Mouse (Mus musculus) lung, postnatal 25 days (tissue): ENCODE measurements around the gene Pvr.

Source experiments
- DNase-seq: peaks from one replicate; pipeline ENCODE4 v3.0.0; 2022; ENCODE audit warnings: low spot score

Pvr gene

DNA sequence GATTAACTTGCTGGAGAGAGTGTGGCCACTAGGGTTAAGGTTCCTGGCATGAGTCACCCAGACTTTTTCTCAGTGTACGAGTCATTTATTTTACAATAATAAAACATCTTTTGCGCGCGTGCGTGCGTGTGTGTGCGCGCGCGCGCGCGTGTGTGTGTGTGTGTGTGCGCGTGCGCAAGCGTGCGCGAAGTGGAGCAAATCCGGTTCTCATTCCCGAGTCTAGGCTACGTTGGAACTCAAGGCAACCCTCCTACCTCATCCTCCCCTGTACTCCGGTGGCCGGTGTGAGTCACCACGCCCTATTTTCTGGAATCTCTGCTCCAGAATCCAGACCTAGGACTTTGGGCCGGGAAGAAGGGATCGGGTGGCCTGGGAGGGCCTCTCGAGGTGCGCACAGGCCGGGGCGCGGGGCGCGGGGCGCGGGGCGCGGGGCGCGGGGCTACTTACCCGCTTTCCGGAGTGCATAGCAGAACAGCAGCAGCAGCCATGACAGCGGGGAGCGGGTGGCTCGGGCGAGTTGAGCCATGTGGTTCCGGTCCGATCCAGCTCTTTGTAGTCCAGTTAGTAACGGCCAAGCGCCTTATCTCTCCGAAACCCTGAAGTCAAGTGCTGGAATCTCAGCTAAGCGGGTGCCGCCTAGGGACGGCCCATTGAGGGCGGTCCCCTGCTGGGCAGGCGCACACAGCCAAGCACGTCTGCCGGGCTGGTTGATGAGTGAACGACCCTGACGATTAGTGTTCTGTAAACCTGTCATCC lies at the start of gene Pvr:
TSS of gene Pvr (minus strand) at position 655 of the 756 bp plus-strand sequence.
- DNase-seq: peak; percentile 86

DNA sequence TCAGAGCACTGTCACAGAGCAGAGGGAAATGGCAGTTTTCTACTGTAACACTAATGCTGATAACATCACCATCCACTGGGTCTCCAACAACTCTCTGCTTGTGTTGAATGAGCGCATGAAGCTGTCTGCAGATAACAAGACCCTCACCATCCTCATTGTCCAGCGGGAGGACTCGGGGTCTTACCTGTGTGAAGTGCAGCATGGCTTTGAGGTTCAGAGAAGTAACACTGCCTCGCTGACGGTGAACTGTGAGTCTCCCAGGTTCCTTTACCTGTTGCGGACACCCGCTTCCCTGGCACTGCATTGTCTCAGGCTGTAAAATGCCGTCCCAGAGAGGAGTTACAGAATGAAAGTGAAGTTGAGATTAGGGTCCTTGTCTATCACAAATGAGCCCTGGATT lies 49.2 kb upstream of the Pvr start:
- DNase-seq: no peak

DNA sequence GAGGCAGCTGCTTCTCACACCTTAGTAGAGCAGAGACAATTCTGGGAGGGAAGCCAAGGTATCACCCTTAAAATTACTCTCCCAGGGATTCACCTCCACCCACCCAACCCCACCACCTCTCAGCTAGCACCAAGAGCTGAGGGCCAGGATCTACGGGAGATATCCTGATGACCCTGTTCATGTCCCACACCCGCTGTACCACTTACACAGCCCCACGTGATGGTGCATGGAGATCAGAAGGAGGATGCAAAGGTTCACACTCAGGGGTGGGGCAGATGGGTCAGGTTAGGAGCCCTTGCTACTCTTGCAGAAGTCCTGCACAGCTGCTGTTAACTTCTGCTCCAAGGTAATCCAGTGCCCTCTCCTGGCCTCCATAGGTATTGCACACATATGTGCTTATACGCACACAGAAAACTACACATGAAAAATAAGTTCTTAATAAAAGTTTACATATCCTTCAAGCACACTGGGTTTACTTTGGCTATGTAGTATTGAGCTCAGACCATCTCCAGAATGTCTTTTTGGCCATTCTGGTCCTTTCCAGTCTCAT lies 48.7 kb upstream of the Pvr start:
- DNase-seq: no peak

DNA sequence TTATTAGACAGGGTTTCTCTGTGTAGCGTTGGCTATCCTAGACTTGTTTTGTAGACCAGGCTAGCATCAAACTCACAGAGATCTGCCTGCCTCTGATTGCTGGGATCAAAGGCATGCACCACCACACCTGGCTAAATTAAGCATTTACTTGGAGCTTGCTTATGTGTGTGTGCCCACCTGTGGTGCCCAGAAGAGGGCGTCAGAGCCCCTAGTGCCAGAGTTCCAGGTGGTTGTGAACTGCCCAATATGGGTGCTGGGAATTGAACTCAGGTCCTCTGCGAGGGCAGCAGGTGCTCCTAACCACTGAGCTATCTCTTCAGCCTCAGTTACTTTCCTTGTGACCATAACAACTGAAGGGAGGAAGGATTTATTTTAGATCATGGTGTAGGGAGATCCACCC lies 48.1 kb upstream of the Pvr start:
- no peak for DNase-seq

DNA sequence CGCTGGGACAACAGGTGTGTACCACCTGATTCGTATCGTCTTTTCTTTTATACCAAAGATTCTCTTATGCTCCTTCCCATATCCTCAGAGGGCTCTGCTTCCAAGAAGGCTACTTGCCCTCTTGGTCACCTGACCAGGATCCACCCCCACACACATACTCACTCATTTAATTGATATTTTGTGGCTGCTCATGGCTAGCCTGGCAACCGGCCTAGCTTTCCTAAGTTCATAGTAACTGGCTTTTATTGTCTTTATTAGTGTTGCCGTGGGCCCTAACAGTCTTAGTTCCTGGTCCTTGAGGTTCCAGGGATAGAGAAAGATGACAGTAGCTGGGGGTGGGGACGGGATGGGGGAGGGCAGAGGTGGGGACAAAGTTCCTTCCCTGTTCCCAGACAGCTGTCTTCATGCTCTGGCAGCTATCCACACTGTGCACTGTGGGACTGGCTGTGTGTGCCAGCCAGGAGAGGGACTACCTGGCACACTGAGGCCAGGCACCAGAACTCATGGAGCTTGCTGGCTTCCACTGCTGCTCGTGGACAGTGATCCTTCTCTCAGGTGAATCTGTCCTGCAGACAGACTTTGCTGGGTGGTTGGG lies 44.1 kb upstream of the Pvr start, which contains the start of gene Ceacam20:
TSS of gene Ceacam20 (plus strand) at position 428 of the 595 bp plus-strand sequence.
- no peak for DNase-seq

DNA sequence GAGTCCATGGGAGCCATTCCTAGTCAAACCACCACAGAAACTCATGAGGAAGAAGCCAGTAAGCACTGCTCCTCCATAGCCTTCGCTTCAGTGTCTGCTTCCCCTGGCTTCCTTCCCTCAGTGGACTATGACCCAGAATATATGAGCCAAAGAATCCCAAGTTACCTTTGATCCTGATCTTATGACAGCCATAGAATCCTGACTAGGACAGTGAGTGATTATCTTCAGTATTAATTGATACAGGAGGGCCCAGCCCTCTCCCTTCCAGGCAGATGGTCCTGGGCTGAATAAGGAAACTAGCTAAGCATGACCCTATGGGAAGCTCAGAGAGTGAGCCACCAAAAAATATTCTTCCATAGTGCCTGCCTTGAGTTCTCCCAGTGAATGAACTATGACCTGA lies 41.5 kb upstream of the Pvr start:
- DNase-seq: no peak

DNA sequence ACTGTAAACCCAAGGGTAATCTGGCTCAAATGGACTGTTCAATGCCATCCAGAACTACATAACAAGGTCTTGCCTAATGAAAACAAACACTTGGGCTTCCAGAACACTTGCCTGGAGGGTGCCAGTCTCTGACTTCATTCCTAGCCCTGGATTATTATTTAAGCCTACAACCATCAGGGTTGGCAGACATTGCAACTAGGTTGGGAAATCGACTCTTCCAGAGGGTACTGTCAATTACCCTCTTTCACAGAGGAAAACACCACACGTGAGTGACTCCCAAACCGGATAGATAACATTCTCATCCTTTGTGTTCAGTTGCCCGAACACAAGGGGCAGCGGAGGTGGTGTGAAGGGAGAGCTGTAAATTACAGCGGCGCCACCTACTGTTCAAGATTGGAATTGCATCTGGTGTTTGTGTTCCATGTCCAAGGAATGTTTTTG lies 35.4 kb upstream of the Pvr start:
- DNase-seq: peak; percentile 92

DNA sequence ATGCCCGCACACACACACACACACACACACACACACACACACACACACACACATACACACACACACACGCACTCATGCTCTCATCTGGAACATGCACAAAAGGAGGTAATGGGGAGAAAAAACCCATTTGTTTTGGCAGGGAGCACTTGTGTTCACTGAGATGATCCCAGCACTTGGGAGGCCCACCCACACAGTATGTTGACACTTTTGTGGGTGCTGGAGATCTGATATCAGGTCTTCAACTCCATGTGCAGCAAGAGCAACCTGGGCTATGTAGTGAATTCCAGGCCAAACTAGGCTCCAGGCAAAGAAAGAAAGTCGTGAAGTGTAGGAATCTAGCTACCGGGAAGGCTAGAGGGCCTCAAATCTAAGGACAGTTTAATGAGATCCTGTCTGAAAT lies 34.9 kb upstream of the Pvr start:
- DNase-seq: no peak

DNA sequence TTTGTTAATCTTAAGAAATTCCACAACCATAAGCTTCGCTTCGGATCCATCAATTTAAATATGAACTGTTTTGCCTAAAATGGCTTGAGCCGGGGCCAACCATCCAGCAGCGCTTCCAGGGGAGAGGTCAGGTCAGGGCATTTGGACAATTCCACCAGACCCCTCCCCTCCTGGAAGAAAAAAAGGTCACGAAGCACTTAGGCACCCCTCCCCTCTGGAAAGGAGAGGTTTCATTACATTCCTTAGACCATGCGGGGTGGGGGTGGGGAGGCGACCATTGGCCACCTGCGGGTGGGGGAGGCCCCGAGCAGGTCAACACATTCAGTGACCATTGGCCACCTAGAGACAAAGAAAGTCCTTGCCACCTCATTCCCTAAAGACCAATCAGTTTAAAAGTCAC lies 32.1 kb upstream of the Pvr start:
- no peak for DNase-seq

DNA sequence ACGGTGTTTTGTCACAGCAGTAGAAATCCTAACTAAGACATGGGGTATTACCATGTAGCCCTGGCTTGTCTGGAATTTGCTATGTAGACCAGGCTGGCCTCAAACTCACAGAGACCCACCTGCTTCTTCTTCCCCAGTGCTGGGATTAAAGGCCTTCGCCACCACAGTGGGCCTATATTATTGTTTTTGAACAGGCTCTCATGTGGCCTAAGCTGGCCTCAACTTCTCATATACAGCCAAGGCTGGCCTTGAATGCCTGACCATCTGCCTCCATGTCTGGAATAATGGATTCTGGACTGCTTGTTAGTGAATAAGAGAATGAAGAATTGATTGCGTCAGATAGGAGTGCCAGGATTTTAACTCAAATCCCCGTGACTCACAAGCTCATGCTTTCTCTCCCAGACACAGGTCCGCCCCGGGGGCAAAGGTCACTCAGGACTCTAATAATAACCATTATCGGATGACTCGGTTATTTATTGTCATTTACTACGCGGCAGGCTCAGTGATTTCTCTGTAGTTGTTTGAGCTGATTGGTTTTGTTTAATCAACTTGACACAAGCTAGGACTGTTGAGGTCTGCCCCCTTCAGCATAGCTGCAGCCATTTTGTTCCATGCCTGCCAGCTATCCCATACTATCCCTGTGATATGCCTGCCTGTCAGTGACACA lies 31.5 kb upstream of the Pvr start:
- no peak for DNase-seq

DNA sequence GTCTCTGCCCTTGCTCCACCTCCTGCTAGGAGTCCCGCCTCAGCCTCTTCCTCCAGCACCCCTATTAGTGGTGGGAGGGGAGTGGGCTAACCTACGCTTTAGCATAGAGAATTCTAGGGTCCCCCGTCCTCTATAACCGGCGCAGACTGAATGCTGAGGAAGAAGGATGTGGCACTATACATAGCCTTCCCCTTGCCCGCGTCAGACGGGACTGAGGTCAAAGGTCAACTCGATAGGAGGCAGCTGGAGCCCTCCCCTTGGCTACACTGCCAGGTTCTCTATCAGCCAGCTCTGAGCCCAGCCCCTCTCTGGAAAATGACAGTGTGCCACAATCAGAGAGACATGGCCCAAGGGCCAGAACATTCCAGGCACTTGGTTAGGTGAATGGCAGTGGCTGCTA lies 29.6 kb upstream of the Pvr start, which contains the start of gene Igsf23:
TSS of gene Igsf23 (minus strand) at position 168 of the 400 bp plus-strand sequence.
- no peak for DNase-seq

DNA sequence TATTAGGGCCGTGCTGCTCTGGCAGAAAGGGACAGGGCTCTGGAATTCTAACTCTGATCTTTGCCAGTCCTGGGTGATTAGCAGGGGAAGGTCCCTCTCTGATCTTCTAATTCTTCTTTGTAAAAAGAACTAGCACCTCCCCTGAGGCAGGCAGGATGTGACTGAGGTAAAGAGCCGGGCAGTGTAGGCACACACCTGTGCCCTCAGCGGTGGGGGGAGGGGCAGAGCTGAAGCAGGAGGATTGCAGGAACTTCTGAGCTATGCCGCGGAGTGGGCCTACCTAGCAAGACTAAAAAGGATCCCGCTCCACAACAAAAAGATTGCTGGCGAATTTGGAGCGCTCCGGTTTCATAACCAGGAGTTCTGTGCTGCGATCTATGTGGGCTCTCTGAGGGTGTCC lies 29.0 kb upstream of the Pvr start:
- DNase-seq: no peak

DNA sequence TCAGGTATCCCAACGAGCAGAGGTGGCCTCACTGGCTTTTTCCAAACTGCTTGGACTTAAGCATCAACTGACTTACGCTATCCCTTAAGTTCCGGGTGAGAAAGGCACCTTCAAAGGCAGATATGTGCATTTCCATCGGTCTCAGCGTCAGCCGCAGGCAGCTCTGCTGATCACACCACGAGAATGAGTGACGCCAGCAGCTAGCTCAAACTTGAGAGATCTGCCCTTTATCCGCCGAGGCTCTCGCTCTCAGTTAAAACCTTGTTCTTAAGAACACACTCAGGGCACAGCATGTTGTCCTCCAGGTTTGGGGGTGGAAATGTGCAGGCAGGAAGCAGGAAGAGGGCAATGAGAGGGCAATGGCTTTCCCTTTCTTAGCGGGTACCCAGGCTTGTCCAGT lies 28.0 kb upstream of the Pvr start:
- no peak for DNase-seq

DNA sequence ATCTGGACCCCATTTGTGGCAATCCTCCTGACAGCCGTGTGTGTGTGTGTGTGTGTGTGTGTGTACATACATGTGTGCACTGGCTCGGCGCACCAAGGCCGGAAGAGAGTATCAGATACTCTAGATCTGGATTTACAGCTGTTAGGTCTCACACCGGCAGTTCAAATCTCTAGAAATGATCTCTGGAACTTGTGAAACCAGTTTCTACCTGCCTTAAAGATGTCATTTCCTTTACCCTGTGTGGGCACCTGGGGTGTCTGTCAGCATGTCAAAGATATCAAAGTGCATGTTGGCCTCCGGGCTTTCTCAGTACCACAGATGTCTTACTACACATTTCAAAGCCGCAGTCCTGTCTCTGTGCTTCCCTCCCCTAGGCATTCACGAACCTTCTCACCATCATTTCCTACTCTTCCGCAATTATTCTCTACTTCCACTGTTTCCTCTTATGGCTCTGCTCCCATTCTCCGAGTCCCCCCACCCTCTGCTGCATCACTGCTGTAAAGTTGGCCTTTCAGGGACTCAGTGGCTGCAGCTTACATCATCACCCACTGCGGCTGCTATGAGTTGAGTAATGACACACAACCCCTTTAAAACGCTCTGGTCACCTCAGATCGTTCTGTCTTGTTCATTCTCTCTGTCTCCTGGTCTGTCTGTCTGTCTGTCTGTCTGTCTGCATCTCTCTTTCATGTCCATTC lies 25.0 kb upstream of the Pvr start:
- no peak for DNase-seq

DNA sequence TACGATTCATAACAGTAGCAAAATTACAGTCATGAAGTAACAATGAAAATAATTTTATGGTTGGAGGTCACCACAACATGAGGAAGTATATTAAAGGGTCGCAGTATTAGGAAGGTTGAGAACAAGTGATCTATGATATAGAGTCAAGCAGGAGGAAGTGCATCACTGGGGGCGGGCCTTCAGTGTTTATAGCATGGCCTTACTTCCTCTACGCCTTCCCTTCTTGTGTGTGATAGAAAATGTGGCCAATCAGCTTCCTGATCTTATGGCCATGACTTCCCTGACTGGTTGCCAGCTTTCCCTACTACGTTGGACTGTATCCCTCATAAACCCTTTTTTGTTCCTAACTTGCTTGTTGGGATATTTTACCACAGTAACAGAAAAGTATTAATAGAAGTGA lies 24.2 kb upstream of the Pvr start:
- DNase-seq: no peak

DNA sequence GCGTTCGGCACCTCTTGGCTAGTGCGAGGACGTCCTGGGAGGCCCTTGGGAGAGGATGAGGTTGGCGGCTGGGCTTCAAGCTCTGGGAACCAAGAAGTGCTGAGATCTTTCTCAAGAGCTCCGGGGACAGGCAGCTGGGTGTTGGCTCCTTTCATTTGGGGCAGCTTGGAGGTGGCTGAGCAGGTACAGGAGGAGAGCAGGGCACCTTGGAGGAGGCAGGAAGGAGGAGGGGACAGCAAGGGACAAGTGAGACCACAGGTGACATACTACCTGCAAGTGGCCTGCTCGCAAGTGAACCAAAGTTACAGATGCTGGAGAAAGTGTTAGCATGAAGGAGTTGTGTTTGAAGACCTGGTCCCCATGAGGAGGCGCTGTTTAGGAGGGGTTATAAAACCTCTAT lies 23.7 kb upstream of the Pvr start:
- no peak for DNase-seq

DNA sequence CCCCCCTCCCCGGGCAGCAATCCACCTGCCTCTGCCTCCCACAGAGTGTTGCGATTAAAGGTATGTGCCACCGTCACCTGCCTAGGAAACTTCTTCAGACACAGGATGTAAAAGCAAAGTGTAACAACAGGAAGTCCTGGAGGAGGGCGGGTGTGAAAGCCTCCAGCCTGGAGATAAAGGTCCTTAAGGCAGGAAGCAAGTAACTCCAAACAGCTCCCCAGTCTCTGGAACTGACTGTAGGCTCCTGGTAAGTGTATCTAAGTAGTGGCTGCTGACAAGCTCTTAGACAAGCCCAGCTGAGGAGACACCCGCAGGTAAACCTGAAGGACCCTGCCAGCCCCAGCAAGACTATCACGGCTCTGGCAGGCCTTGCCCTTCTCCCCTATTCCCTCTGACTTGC lies 19.3 kb upstream of the Pvr start:
- peak; percentile 75 for DNase-seq

DNA sequence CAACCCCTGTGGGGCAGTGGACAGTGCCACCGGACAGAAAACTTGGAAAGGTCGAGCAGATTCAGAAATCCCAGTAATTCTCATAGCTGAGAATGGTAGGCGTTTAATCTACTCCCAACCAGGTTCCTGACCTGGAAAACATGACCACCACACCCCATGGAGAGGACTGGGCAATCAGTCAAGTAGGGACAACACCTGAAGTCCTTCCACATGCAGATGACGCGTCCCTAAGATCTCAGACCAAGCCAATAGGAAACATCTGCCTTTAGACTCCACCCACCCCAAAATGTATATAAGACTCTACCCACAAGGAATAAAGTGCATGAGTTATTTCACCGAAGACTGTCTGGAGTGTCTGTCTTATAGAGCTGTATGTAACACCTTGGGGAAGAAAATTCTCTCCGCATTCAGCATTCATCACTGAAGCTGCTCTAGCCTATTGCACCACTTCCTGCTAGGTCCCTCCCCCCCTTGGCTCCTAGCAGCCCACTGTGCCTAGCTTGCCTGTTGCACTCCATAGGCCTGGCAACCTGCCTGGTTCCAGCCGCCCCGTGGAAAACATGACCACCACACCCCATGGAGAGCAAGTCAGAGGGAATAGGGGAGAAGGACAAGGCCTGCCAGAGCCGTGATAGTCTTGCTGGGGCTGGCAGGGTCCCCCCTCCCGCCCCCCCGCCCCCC lies 18.7 kb upstream of the Pvr start:
- peak; percentile 94 for DNase-seq

DNA sequence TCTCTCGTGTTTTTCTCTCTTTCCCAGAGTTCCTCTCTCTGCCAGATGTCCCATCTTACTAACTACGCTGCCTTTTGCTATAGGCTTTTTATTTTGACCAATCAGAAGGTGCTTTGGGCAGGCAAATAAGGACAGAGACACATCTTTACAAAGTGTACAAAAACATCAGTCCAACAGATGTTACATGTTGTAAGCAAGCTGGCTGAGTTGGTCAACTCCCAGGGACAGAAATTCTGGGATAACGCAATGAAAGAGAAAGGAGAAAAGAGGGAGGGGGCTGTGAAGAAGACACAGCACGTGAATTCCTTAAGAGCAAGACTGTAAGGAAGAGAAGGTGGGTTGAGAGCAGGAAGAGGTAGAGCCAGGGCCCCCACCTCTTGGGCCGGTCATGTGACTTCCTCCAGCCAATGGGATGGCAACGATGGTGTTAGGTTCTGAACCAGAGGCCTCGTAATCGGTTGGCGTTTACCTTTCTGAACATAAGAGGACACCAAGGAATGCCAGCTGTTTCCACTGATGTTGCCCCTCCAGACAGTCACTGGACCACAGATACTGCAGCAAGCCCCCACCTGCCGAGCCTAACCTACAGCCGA lies 16.4 kb upstream of the Pvr start:
- peak; percentile 35 for DNase-seq

DNA sequence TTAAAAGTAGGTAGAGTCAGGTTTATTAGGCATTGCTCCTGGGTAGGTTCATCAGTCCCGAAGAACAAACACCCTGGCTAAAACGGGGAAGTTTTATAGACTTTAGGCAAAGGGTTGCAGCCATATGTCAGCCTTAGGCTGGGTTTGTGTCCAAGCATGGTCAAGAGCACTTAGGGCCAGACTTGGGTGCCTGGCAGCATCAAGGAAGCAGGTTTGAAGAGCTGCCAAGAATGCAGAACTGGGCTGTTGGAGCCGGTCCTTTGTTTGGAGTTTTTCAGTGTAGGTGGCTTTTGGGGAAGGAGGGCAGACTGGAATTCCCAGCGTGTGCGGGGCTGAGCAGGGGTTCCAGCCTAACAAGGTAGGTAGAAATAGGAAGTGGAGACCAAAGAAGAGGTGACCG lies 15.0 kb upstream of the Pvr start:
- DNase-seq: peak; percentile 84

DNA sequence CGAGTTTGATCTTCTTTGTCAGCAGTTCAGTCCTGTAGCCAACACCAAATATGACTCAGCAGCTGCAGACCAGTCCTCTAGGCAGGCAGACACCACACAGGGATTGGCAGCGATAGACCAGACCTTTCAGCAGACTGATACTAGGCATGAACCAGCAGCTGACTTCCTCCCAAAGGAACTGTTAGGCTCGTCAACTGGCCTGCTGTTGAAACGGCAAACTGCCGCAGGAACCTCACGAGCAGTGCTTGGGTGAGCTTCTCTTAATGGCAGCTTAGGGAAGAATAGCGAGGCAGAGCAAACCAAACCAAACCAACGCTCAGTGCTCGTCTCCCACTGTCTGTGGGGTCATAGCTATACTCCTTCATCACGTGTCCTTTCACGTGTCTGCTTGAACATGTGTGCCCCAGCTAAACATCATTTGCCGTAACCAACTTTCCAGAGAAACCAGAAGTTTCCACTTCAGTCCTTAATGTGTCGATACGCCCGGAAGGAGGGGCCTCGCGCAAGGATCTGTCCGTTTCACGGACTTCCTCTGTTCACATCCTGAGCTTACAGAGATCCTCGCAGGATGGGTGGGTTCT lies 14.3 kb upstream of the Pvr start:
- no peak for DNase-seq
